Mouse (Mus musculus) embryonic stem cell, embryonic (primary cell): Measurements from ENCODE around the gene Mmp9.

ENCODE experiments used
- CTCF ChIA-PET, 4 experiments: fragments of 300-600 bp in 2 of 4; fragments of 350-600 bp in 2 of 4; sonication (Branson Sonifier 250); formaldehyde crosslinking; loops; one replicate each; lab custom pipeline; 2022; ENCODE audit warnings: inconsistent platforms in 2 of 4; lab: Charles Lee
- POLR2A ChIA-PET, 4 experiments: fragments of 300-600 bp in 2 of 4; fragments of 350-600 bp in 2 of 4; sonication (Branson Sonifier 250); formaldehyde crosslinking; loops; one replicate each; lab custom pipeline; 2022; ENCODE audit warnings: antibody characterized with exemption in 4 of 4, inconsistent platforms in 1 of 4; lab: Charles Lee

Gene Mmp9

DNA sequence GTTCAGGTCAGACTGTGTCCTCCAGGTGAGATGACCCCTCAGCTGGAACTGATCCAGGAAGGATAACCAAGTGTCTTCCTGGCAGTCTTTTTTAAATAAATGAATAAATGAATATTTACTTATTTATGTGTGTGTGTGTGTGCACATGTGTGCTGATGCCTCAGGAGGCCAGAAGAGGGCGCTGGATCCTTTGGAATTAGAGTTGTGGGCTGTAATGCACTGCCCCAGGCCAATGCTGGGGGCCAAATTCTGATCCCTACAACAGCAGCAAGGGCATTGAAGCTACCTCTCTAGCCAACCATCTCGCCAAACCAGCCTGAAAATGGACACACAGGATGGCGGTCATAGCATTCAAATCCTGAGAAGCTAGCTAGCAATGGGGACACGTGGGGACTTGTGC is 15.1 kb downstream of the Mmp9 start:
- POLR2A ChIA-PET, result interaction anchor here in 2 of 4 experiments (0.7 to 2.1 kb wide), 12 partner anchors 16 to 855 kb away, joined by 3 to 6 read pairs (median 3); partner anchors contain the start of gene Pltp (in 1 of the 2)

GRCm38 (mm10) chr2:164956195-164956594 is 15.6 kb downstream of the Mmp9 start:
- POLR2A ChIA-PET, result interaction anchor here in 2 of 4 experiments (0.7 to 2.1 kb wide), 13 partner anchors 16 to 854 kb away, joined by 3 to 6 read pairs (median 3); partner anchors contain the start of gene Pltp (in 1 of the 2)
- CTCF ChIA-PET, result interaction anchor here (0.6 to 2.6 kb wide), 16 partner anchors 8 to 642 kb away, joined by 3 to 10 read pairs (median 5); no protein-coding TSS in a partner anchor

More for the DNA sequence above, 15.1 kb downstream of the Mmp9 start:
- CTCF ChIA-PET, result interaction anchor here (0.6 to 2.6 kb wide), 15 partner anchors 8 to 294 kb away, joined by 3 to 10 read pairs (median 5); no protein-coding TSS in a partner anchor

DNA sequence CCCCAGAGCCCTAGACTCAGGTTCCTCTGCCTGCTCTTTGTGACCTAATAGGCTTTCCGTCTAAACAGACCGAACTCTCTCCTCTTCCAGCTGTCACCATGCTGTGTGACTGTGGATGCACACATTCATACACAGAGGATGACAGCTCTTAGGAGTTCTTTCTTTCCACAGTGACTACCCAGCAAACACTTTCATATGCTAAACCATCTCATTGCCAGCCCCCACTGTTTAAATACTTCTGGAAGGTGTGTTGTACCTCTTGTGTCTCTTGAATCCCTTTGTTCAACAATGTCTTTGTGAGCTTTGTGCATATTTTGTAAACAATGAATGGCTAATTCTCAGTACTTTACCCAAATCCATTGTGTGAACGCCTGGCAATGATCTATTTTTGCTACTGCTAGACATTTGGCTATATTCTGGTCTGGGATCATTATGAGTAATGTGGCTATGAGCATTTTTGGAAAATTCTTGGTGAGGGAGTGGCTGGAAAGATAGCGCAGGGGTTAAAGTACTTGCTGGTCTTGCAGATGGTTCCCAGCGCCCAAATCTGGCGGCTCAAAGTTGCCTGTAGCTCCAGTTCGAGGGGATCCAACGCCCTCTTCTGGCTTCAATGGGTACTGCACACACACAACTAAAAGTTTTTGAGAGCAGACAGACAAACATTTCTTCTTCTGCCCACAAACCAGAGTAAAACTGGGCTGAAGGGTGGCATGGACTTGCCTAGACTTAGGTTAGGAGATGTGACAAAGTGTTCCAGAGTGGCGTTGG is 17.2 kb downstream of the Mmp9 start:
- CTCF ChIA-PET, result interaction anchor here (0.5 to 2.6 kb wide), 45 partner anchors 8 to 407 kb away, joined by 3 to 15 read pairs (median 3); partner anchors contain the start of genes Zfp335 (in 2 of the 4), Pcif1 (in 1 of the 4) and Slc35c2 (in 1 of the 4)
- POLR2A ChIA-PET, result interaction anchor here (0.6 to 2.1 kb wide), 18 partner anchors 9 to 156 kb away, joined by 3 to 7 read pairs (median 4); partner anchors contain the start of genes Neurl2 (in 1 of the 4), Pltp (in 1 of the 4) and Zswim1 (in 1 of the 4)

DNA sequence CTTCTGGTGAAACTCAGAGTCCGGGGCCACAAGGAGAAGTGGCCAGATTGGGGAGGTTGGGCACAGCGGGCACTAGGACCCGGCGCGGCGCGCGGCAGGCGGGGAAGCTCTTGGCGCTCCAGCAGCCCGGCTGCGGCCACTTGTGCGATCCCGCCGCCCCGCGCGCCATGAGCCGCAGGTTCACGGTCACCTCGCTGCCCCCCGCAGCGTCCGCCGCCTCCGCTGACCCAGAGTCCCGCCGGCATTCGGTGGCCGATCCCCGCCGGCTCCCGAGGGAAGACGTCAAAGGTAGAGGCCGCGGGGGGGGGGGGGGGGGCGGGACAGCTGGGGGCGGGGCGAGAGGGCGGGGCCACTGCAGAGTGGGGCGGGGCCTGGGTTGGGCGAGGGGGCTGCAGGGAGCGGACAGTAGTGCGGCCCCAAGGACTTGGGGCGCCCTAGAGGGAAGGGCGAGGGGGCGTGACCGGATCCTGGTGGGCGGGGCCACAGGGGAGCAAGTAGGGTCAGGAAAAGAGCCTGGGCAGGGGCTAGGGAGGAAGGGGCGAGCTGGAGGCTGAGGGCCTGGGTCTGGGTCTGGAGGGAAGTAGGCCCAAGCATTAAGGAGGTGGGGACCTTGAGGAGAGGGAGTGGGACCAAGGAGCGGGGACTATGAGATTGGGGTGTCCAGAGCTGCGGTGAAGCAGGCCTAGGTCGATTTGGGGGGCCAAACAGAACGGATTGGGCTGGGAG is 20.3 kb downstream of the Mmp9 start, which contains the start of gene Slc12a5:
Gene Slc12a5, plus strand, starts transcription at position 87 of the 726 bp plus-strand sequence.
- ChIA-PET POLR2A (interaction anchor here (0.5 to 2.0 kb wide), 18 partner anchors 8 to 1007 kb away, joined by 3 to 7 read pairs (median 3); partner anchors contain the start of genes Ncoa5 (in 1 of the 4), Pltp (in 1 of the 4) and Zswim1 (in 1 of the 4)), CTCF (interaction anchor here (0.5 to 3.0 kb wide), 60 partner anchors 8 to 1295 kb away, joined by 3 to 42 read pairs (median 5); partner anchors contain the start of genes Ncoa5 (in 2 of the 4), Neurl2 (in 1 of the 4) and Zfp335 (in 1 of the 4))

GRCm38 (mm10) chr2:164961506-164962182 is 21.1 kb downstream of the Mmp9 start:
- ChIA-PET POLR2A (interaction anchor here (0.5 to 2.0 kb wide), 16 partner anchors 9 to 1579 kb away, joined by 3 to 7 read pairs (median 3); partner anchors contain the start of genes Ncoa5 (in 1 of the 4), Pltp (in 1 of the 4) and Zswim1 (in 1 of the 4)), CTCF (interaction anchor here (0.5 to 3.0 kb wide), 94 partner anchors 8 to 1800 kb away, joined by 3 to 42 read pairs (median 4); partner anchors contain the start of genes Ncoa5 (in 2 of the 4), Elmo2 (in 1 of the 4), Slc35c2 (in 1 of the 4) and Zfp335 (in 1 of the 4))

GRCm38 (mm10) chr2:164962183-164962580 is 21.6 kb downstream of the Mmp9 start:
- CTCF ChIA-PET, result interaction anchor here (0.5 to 3.0 kb wide), 75 partner anchors 9 to 1800 kb away, joined by 3 to 42 read pairs (median 4); partner anchors contain the start of genes Elmo2 (in 1 of the 4), Ncoa5 (in 1 of the 4), Slc35c2 (in 1 of the 4) and Zfp335 (in 1 of the 4)
- POLR2A ChIA-PET, result interaction anchor here in 2 of 4 experiments (0.6 to 2.0 kb wide), 9 partner anchors 10 to 1578 kb away, joined by 3 to 7 read pairs (median 4); partner anchors contain the start of genes Ncoa5 (in 1 of the 2) and Pltp (in 1 of the 2)

DNA sequence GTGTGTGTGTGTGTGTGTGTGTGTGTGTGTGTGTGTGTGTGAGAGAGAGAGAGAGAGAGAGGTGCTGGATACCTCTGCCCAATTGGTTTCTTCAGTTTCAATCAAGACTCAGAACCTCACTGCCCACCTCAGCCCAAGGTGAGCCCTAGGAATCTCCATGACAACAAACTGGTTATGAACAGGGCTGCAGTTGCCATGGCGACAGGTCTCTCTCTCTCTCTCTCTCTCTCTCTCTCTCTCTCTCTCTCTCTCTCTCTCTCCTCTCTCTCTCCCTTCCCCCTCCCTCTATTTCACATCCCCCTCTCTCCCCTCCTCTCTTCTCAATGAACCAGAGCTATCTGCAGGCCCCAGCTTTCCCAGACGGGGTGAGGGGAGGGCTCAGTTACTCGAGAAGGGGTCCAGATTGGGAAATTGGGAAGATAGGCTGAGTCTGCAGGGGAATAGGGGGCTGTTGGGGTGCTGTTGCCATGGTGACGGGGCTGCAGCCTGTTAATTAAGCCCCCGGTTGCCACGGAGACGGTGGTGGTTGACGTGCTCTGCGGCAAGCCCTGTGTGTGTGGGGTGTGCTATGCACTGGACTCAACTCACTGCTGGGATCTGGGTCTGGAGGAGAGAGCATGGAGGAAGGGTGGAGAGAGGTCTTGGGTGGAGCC is 23.8 kb downstream of the Mmp9 start:
- POLR2A ChIA-PET, result interaction anchor here in 2 of 4 experiments (0.6 to 1.0 kb wide), 4 partner anchors 87 to 129 kb away, joined by 3 read pairs; no protein-coding TSS in a partner anchor
- CTCF ChIA-PET, result interaction anchor here in 2 of 4 experiments (0.6 to 0.8 kb wide), 3 partner anchors 373 to 1367 kb away, joined by 3 to 9 read pairs (median 3); no protein-coding TSS in a partner anchor

DNA sequence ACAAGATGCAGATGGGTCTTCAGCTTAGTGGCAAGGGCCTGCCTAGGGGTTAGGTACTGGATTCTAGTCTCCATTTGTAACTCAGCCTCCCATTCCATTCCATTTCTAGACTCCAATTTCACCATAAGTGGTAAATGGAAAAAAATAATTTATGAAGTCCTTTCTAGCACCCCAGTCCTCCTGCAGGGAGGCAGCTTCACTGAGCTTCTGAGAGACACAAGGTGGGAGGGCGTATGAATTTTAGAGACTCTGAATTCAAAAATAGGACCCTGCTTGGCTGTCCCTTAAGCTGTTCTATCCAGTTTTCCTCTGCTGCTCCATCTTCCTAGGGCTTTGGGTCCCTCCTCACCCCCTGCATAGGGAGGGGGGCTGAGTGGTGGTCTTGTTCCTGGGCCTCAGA is 24.4 kb downstream of the Mmp9 start:
- ChIA-PET CTCF (interaction anchor here in 2 of 4 experiments (0.6 to 0.8 kb wide), 3 partner anchors 372 to 1367 kb away, joined by 3 to 9 read pairs (median 3); no protein-coding TSS in a partner anchor), POLR2A (interaction anchor here in 2 of 4 experiments (0.6 to 1.0 kb wide), 4 partner anchors 86 to 130 kb away, joined by 3 read pairs; no protein-coding TSS in a partner anchor)

DNA sequence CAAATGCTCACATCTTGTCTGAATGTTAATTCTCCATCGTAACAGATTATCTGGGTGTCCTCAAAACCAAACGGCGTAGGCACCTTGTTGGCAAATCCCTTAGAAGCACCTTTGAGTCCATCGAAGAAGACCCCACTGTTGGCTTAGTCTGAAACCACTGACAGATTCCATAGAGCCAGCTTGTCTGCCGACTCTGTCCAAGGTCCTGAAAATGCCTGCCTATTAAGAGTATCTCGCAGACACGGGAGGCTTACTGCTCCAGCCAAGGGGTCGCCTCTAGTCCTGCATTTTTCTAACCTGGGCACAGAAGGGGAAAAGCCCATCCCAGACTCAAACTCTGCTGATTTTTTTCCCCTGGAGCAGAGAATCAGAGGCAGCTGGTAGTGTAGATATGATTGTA is 25.8 kb downstream of the Mmp9 start:
- POLR2A ChIA-PET, result interaction anchor here in 2 of 4 experiments (0.6 to 1.3 kb wide), 6 partner anchors 9 to 142 kb away, joined by 3 to 4 read pairs (median 3); no protein-coding TSS in a partner anchor
- CTCF ChIA-PET, result interaction anchor here in 3 of 4 experiments (0.6 to 1.6 kb wide), 11 partner anchors 9 to 442 kb away, joined by 3 to 8 read pairs (median 3); no protein-coding TSS in a partner anchor

DNA sequence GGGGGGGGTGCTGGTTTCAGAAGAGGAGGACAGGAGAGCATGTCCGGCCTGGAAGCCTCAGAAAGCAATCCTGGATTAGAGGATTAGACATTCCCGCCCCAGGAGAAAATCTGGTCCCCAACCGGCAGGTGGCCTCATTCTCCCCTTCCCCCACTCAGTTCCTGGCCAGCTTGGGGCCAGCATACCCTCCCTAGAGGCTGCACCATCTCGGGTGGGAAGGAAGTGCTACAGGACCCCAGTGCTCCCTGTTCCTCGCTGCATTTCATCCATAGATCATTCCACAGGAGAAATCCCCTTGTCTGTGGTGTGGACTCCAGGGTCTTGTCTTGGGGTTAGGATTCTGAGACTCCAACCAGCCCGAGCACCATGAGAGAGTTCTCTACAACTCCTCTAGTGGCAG is 26.6 kb downstream of the Mmp9 start:
- POLR2A ChIA-PET, result interaction anchor here in 2 of 4 experiments (1.2 to 2.2 kb wide), 5 partner anchors 10 to 67 kb away, joined by 3 to 7 read pairs (median 4); no protein-coding TSS in a partner anchor
- CTCF ChIA-PET, result interaction anchor here (0.6 to 1.6 kb wide), 8 partner anchors 11 to 529 kb away, joined by 3 to 8 read pairs (median 4); no protein-coding TSS in a partner anchor

GRCm38 (mm10) chr2:164967761-164968440 is 27.3 kb downstream of the Mmp9 start:
- ChIA-PET CTCF (interaction anchor here (0.5 to 2.1 kb wide), 24 partner anchors 8 to 529 kb away, joined by 3 to 12 read pairs (median 4); partner anchors contain the start of genes Cd40 (in 1 of the 4) and Ncoa5 (in 1 of the 4)), POLR2A (interaction anchor here (0.5 to 2.2 kb wide), 14 partner anchors 9 to 351 kb away, joined by 3 to 7 read pairs (median 4); partner anchors contain the start of gene Zswim1 (in 1 of the 4))

DNA sequence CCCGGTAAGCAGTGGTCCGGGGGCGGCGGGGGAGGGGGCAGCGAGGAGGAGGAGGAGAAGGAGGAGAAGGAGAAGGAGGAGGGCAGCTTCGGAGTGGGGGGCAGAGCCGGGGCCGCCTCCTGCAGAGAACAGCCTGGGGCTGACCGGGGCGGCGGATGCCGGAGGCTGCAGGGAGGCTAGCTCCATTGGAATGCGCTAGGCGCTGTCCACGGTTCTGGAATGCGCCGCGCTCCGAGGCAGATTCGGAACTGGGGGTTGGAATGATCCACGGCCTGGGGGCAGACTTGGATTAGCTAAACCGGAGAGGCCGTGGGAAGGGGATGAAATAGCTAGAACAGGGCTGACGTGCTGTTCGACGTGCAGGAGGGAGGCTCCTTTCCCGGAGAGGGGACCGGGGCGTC is 27.9 kb downstream of the Mmp9 start:
- ChIA-PET CTCF (interaction anchor here (0.5 to 2.1 kb wide), 25 partner anchors 9 to 427 kb away, joined by 3 to 12 read pairs (median 4); partner anchors contain the start of genes Cd40 (in 1 of the 4) and Ncoa5 (in 1 of the 4)), POLR2A (interaction anchor here (0.5 to 2.2 kb wide), 16 partner anchors 11 to 1107 kb away, joined by 3 to 7 read pairs (median 3); partner anchors contain the start of gene Zswim1 (in 1 of the 4))

GRCm38 (mm10) chr2:164969348-164969781 is 28.8 kb downstream of the Mmp9 start:
- POLR2A ChIA-PET, result interaction anchor here in 2 of 4 experiments (0.6 to 1.3 kb wide), 6 partner anchors 74 to 905 kb away, joined by 3 to 5 read pairs (median 3); no protein-coding TSS in a partner anchor
- CTCF ChIA-PET, result interaction anchor here (0.5 to 2.3 kb wide), 19 partner anchors 8 to 862 kb away, joined by 3 to 12 read pairs (median 4); partner anchors contain the start of gene Slc12a5 (in 1 of the 4)

- POLR2A ChIA-PET, result interaction anchor here in 2 of 4 experiments (0.5 to 1.2 kb wide), 10 partner anchors 9 to 326 kb away, joined by 3 to 4 read pairs (median 3); partner anchors contain the start of genes Acot8 (in 2 of the 2) and Zswim3 (in 2 of the 2)
- CTCF ChIA-PET, result interaction anchor here in 2 of 4 experiments (0.6 to 2.3 kb wide), 8 partner anchors 10 to 516 kb away, joined by 3 to 5 read pairs (median 3); partner anchors contain the start of gene Slc12a5 (in 1 of the 2)
Measured at GRCm38 (mm10) chr2:164970631-164971196, 30.1 kb downstream of the Mmp9 start.
